Comparison of ENCODE assay signal across 26 mouse cellular contexts in the genomic region with DNA sequence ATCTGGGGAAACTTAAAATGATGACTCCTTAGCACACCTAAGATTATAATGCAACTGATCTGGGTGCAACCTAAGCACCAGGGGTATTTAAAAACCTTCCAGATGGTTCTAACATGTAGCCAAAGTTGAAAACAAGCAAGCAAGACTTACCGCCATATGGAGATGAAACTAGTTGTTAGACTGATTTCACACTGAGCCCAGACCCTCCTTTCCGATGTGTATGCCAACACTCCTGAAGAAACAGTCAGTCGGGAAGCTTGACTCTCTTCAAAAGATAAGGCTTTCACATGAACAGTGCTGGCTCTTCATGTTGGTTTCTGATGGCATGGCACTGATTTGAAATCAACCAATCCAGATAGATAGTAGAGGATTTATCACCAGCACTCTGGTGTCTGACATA.
DNase-seq lines count a peak whose midpoint lies in the region; ATAC-seq and TF ChIP-seq lines count a peak whose summit lies in the region.
"Had no signal": no experiment of that assay in that cellular context is flagged by ENCODE, and none has a peak within 500 bp of the region (broad histone marks: within the 10 kb centered on the region; RNA-seq: fewer than 3 reads in every experiment).

No protein-coding gene starts in this region.

- WGBS in forebrain, embryonic 15.5 days, result 66% methylated on average over 3 of the region's 3 CpGs
- WGBS in forebrain, embryonic 12.5 days, result 88% methylated on average over 3 of the region's 3 CpGs
- 70% methylated on average over 3 of the region's 3 CpGs for WGBS in forebrain, embryonic 16.5 days

- DNase-seq in brain, embryonic 14.5 days (ENCODE audit: low read depth), result peak; percentile 71
- DNase-seq in cerebellum, adult 9-10 months, result no peak
- DNase-seq in cerebellum, adult 18-20 months, result no peak
- DNase-seq: adrenal gland, adult 2 months; adrenal gland, postnatal 14 days; cerebellum, adult 11 months; cerebellum, adult 8-10 months; cerebellum, postnatal 14 days; gastrocnemius, postnatal 25 days; heart, adult 18-20 months; heart, postnatal 10 days; heart, postnatal 36 days; kidney, adult 11 months; kidney, adult 8-10 months had no signal

- H3K36me3 ChIP-seq in forebrain, embryonic 15.5 days, result no peaks in the 10 kb centered on the region
- no peaks in the 10 kb centered on the region for H3K36me3 ChIP-seq in forebrain, embryonic 12.5 days (replicated peaks)
- H3K36me3 ChIP-seq in forebrain, embryonic 16.5 days (ENCODE audit: control insufficient read depth, insufficient read depth), result no peaks in the 10 kb centered on the region
- H3K36me3 ChIP-seq: embryonic facial prominence, embryonic 12.5 days; embryonic facial prominence, embryonic 15.5 days; heart, embryonic 12.5 days; heart, embryonic 15.5 days; hindbrain, embryonic 10.5 days; hindbrain, embryonic 13.5 days; intestine, embryonic 15.5 days had no signal

- ATAC-seq in forebrain, embryonic 15.5 days (replicated peaks), result peak; percentile 90
- ATAC-seq in forebrain, embryonic 12.5 days (ENCODE audit: low FRiP score), result no peak
- ATAC-seq in forebrain, embryonic 16.5 days, result peak; percentile 92
- ATAC-seq: CD4-positive, CD25-positive, alpha-beta regulatory T cell, adult 4 months; hindbrain, embryonic 16.5 days; intestine, embryonic 15.5 days had no signal

- H3K27ac ChIP-seq in forebrain, embryonic 15.5 days (replicated peaks), result peak overlapping the region; percentile 69
- no peak overlapping the region for H3K27ac ChIP-seq in forebrain, embryonic 12.5 days
- H3K27ac ChIP-seq in forebrain, embryonic 16.5 days (ENCODE audit: low read length), result peak overlapping the region; percentile 1; the same call in 1 of the 2 replicates
- H3K27ac ChIP-seq: embryonic facial prominence, embryonic 12.5 days; embryonic facial prominence, embryonic 15.5 days; heart, embryonic 15.5 days; hindbrain, embryonic 10.5 days; hindbrain, embryonic 13.5 days; intestine, embryonic 15.5 days had no signal

- no peaks in the 10 kb centered on the region for H3K9me3 ChIP-seq in forebrain, embryonic 15.5 days
- H3K9me3 ChIP-seq in forebrain, embryonic 12.5 days, result no peaks in the 10 kb centered on the region
- H3K9me3 ChIP-seq in forebrain, embryonic 16.5 days (ENCODE audit: control insufficient read depth, low read length), result no peaks in the 10 kb centered on the region
- H3K9me3 ChIP-seq: embryonic facial prominence, embryonic 12.5 days; embryonic facial prominence, embryonic 15.5 days; heart, embryonic 15.5 days; hindbrain, embryonic 10.5 days; hindbrain, embryonic 13.5 days; intestine, embryonic 15.5 days had no signal

- H3K27me3 ChIP-seq in forebrain, embryonic 15.5 days, result no peaks in the 10 kb centered on the region
- no peaks in the 10 kb centered on the region for H3K27me3 ChIP-seq in forebrain, embryonic 12.5 days
- no peaks in the 10 kb centered on the region for H3K27me3 ChIP-seq in forebrain, embryonic 16.5 days (replicated peaks; ENCODE audit: control insufficient read depth, insufficient read depth, low read length)
- H3K27me3 ChIP-seq: embryonic facial prominence, embryonic 12.5 days; embryonic facial prominence, embryonic 15.5 days; heart, embryonic 12.5 days; heart, embryonic 15.5 days; hindbrain, embryonic 13.5 days; intestine, embryonic 15.5 days had no signal

- TF ChIP-seq POLR2A in brain, embryonic 14.5 days (IDR thresholded peaks at IDR 0.05; ENCODE audit: borderline replicate concordance, extremely low read depth, insufficient read depth, insufficient read length, poor library complexity, severe bottlenecking), result no peak

- TF ChIP-seq CTCF in brain, embryonic 14.5 days (IDR thresholded peaks at IDR 0.05; ENCODE audit: borderline replicate concordance, extremely low read depth, insufficient read depth, insufficient read length), result no peak

- H3K4me1 ChIP-seq in forebrain, embryonic 15.5 days, result no peaks in the 10 kb centered on the region
- no peaks in the 10 kb centered on the region for H3K4me1 ChIP-seq in forebrain, embryonic 12.5 days
- peaks cover 3% of the 10 kb centered on the region; the same call in 1 of the 2 replicates for H3K4me1 ChIP-seq in forebrain, embryonic 16.5 days (replicated peaks; ENCODE audit: control insufficient read depth, insufficient read depth, low read length)
- H3K4me1 ChIP-seq: embryonic facial prominence, embryonic 12.5 days; embryonic facial prominence, embryonic 15.5 days; heart, embryonic 12.5 days; heart, embryonic 15.5 days; hindbrain, embryonic 10.5 days; hindbrain, embryonic 13.5 days; intestine, embryonic 15.5 days had no signal

- H3K4me2 ChIP-seq in forebrain, embryonic 15.5 days (replicated peaks), result no peak overlapping the region
- no peak overlapping the region for H3K4me2 ChIP-seq in forebrain, embryonic 12.5 days
- H3K4me2 ChIP-seq in forebrain, embryonic 16.5 days (ENCODE audit: low read length), result no peak overlapping the region
- H3K4me2 ChIP-seq: embryonic facial prominence, embryonic 12.5 days; embryonic facial prominence, embryonic 15.5 days; heart, embryonic 12.5 days; heart, embryonic 15.5 days; hindbrain, embryonic 13.5 days; intestine, embryonic 15.5 days had no signal

- H3K4me3 ChIP-seq in forebrain, embryonic 15.5 days, result no peak overlapping the region
- H3K4me3 ChIP-seq in forebrain, embryonic 12.5 days (replicated peaks), result no peak overlapping the region
- H3K4me3 ChIP-seq in forebrain, embryonic 16.5 days (replicated peaks; ENCODE audit: low read length), result no peak overlapping the region
- H3K4me3 ChIP-seq: embryonic facial prominence, embryonic 12.5 days; embryonic facial prominence, embryonic 15.5 days; heart, embryonic 12.5 days; heart, embryonic 15.5 days; hindbrain, embryonic 10.5 days; hindbrain, embryonic 13.5 days; intestine, embryonic 15.5 days had no signal

- no peak overlapping the region for H3K9ac ChIP-seq in forebrain, embryonic 15.5 days (replicated peaks)
- H3K9ac ChIP-seq in forebrain, embryonic 12.5 days, result no peak overlapping the region
- H3K9ac ChIP-seq in forebrain, embryonic 16.5 days (replicated peaks; ENCODE audit: low read depth, low read length), result no peak overlapping the region
- H3K9ac ChIP-seq: embryonic facial prominence, embryonic 12.5 days; embryonic facial prominence, embryonic 15.5 days; heart, embryonic 12.5 days; heart, embryonic 15.5 days; hindbrain, embryonic 13.5 days; intestine, embryonic 15.5 days had no signal
